Mouse (Mus musculus) ES-Bruce4 (cell line): ENCODE measurements around the gene Pcnx.

Experiments
- CTCF ChIP-seq: IDR thresholded peaks from one replicate; pipeline ENCODE4 v1.8.1; 2011; ENCODE audit warnings: low read depth, low read length
- POLR2A ChIP-seq: IDR thresholded peaks from one replicate; pipeline ENCODE4 v1.8.1; 2011; ENCODE audit warnings: low read length; ENCODE audit not compliant: insufficient read depth

GRCm38 (mm10) chr12:81839663-81840062, 20.2 kb upstream of the Pcnx start:
- TF ChIP-seq CTCF, result no peak
- TF ChIP-seq POLR2A, result no peak
